Mouse (Mus musculus): ENCODE measurements at regions not wholly inside any gene's neighbourhood (a gene's known extent, or its start where the extent isn't known, plus 50 kb on each side); places are given as distances from the start of the nearest gene placed in this dataset.
A peak's percentile ranks its signal among the peaks of the same experiment; 100 is the strongest.

DNA sequence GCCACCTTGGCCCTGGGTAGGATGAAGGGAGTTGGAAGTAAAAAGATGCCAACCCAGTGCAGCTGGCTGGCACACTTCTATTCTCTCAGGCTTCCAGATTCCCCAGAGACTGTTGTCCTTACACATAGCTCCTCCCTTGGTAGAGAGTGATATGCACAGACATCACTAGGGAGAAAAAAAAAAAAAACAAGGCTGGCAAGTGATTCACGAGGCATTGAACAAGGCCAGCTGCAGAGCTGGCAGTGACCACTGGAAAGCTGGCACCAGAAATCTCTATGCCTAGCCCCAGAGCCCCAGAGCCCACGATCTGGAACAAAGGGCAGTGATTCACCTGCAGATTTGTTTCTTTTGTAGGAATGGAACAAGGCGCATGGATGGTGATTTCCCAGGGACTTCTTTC, 249.7 kb downstream of the H2al1j start:
- Histone ChIP-seq H3K4me3 (replicated peaks) (no peak overlapping the region), H3K4me1 (replicated peaks) (no peaks in the 10 kb centered on the region), H3K27me3 (replicated peaks) (0 out of 2 replicates have a peak, but pooled peaks cover 3% of the 10 kb centered on the region), H3K9me3 (no peaks in the 10 kb centered on the region), H3K36me3 (no peaks in the 10 kb centered on the region), H3K9ac (no peak overlapping the region), H3K4me2 (replicated peaks) (no peak overlapping the region), H3K27ac (no peak overlapping the region)
- 86% methylated on average over 3 of the region's 3 CpGs for WGBS
- ATAC-seq = no peak

DNA sequence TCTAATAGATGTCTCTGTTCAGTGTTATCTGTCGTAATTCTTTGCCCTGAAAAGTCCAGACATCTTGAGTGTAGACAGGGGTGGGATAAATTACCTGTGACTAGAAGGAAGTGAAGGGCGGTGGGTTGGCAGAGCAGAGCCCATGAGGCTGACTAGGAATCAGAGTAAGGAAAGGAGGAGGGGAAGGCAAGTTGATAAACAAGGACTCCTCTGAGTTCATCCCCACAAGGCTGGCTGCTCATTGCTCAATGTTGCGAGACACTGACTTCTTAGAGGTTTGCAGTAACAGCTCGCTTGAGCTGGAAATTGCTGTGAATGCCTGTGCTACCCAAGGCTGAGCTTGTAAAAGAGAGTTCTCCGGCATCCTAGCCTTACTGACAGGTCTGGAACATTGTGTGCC, 257.7 kb downstream of the H2al1j start:
- H3K4me3 ChIP-seq (replicated peaks) = no peak overlapping the region
- no peak overlapping the region for H3K4me2 ChIP-seq (replicated peaks)
- no peak overlapping the region for H3K27ac ChIP-seq
- no peaks in the 10 kb centered on the region for H3K4me1 ChIP-seq (replicated peaks)
- H3K9me3 ChIP-seq = no peaks in the 10 kb centered on the region
- no peaks in the 10 kb centered on the region for H3K36me3 ChIP-seq
- WGBS = 71% methylated on average over 5 of the region's 5 CpGs
- no peak overlapping the region for H3K9ac ChIP-seq
- no peak for ATAC-seq
- H3K27me3 ChIP-seq (replicated peaks) = no peaks in the 10 kb centered on the region

DNA sequence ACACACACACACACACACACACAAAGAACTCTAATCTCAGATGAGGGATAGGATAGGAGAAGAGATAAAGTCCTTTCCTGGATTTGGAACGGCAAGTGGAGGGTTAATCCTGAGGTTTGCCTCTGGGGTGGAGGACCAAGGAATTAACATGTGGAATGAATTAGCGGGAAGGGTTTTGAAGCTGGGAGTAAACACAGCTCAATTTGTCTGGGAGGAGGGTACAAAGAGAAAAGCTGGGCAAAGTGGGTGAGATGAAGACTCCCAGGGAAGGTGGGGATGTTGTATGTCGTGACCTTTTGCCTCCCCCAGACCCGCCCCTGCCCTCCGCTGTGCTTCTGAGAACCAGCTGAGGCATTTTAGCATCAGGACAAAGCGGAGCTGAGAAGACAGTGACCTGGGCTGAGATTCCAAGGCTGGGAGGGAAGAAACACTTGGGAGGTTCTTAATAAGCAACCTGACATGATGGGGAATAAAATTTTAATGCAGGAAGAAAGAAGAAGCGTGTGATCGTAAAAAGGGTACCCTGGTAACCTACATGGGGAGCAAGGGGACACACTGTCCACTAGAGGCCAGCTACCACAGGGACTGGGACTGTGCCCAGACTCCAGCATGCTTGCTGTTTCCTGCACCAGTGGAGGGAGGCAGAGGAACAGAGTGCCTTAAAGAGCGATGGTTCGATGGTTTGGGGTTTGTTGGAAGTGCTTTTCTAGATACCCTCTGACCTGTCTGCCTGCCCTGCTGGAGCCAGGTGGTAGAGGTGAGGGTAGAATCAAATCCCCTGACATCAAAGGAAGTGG, 264.0 kb downstream of the H2al1j start:
- ATAC-seq = no peak
- no peaks in the 10 kb centered on the region for H3K36me3 ChIP-seq
- H3K9me3 ChIP-seq = no peaks in the 10 kb centered on the region
- H3K9ac ChIP-seq = no peak overlapping the region
- H3K4me3 ChIP-seq (replicated peaks) = no peak overlapping the region
- H3K27me3 ChIP-seq (replicated peaks) = peaks cover 3% of the 10 kb centered on the region; the same call in 1 of the 2 replicates
- 40% methylated on average over 10 of the region's 10 CpGs for WGBS
- no peak overlapping the region for H3K27ac ChIP-seq
- no peak overlapping the region for H3K4me2 ChIP-seq (replicated peaks)
- no peaks in the 10 kb centered on the region for H3K4me1 ChIP-seq (replicated peaks)

DNA sequence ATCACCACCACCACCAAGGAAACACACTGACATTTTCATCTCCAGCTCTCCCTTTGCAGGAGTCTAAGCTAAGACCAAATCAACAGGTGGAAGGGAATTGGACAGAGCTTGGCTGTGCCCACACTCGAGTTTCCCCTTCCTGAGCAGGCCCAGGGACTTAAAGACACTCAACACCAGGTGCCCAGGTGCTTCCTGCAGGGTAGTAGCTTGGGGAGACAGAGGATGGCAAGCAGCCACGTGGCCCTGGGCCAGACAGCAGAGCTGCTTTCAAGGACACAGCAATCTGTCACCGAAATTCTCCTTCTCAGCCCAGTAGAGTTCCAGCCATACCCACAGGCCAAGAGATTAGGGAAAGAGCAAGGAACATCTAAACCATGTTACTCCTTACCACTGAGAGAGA, 266.9 kb downstream of the H2al1j start:
- Histone ChIP-seq H3K9ac (no peak overlapping the region), H3K36me3 (no peaks in the 10 kb centered on the region), H3K9me3 (no peaks in the 10 kb centered on the region), H3K4me1 (replicated peaks) (no peaks in the 10 kb centered on the region), H3K4me3 (replicated peaks) (no peak overlapping the region), H3K27ac (no peak overlapping the region), H3K27me3 (replicated peaks) (peaks cover 3% of the 10 kb centered on the region; the same call in 1 of the 2 replicates), H3K4me2 (replicated peaks) (no peak overlapping the region)
- ATAC-seq = no peak
- WGBS = 61% methylated on average over 3 of the region's 3 CpGs

DNA sequence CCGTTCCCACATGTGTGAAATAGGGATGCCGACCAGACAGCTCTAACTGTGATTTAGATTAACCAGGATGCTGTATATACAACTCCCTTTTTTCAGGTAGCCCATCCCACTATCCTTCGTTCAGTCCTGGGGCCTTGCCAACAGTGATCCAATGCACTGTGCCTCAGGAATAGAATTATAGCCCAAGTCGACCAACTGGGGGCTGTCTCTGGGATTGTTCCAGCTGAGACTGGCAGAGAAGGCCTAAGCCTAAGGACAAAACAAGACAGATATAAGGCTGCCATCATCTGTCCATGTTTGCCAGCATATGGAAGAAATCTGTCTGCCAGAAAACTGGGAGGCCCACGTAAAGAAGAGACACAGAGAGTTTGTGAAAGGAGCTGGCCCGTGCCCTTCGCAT, 269.9 kb downstream of the H2al1j start:
- no peaks in the 10 kb centered on the region for H3K27me3 ChIP-seq (replicated peaks)
- no peak overlapping the region for H3K4me3 ChIP-seq (replicated peaks)
- no peak overlapping the region for H3K4me2 ChIP-seq (replicated peaks)
- H3K27ac ChIP-seq = no peak overlapping the region
- WGBS = 60% methylated on average over 7 of the region's 7 CpGs
- no peak for ATAC-seq
- H3K9ac ChIP-seq = no peak overlapping the region
- H3K9me3 ChIP-seq = no peaks in the 10 kb centered on the region
- no peaks in the 10 kb centered on the region for H3K36me3 ChIP-seq
- H3K4me1 ChIP-seq (replicated peaks) = no peaks in the 10 kb centered on the region

DNA sequence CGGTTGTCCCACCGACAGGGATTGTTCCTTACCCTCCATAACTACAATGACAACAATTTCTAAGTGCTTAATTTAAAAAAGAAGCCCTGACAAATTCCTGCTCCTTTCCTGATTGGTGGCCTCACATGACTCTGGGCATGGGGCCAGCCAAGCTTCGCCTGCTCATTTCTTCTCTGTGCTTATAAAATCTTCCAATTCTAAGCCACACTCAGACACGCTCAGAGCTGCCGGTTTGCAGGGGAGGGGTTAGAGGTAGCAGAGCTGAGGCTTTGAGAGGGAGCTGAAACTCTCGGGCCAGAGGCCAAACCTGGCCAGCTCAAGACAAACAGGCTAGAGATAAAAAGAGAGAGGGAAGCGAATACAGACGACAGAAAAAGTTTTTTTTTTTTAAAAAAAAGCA, 286.6 kb downstream of the H2al1j start:
- no peaks in the 10 kb centered on the region for H3K4me1 ChIP-seq (replicated peaks)
- H3K4me2 ChIP-seq (replicated peaks) = no peak overlapping the region
- ATAC-seq = peak; percentile 36; the same call in 1 of the 2 replicates
- no peak overlapping the region for H3K27ac ChIP-seq
- no peak overlapping the region for H3K9ac ChIP-seq
- H3K9me3 ChIP-seq = no peaks in the 10 kb centered on the region
- H3K4me3 ChIP-seq (replicated peaks) = no peak overlapping the region
- no peaks in the 10 kb centered on the region for H3K36me3 ChIP-seq
- WGBS = 38% methylated on average over 8 of the region's 8 CpGs
- H3K27me3 ChIP-seq (replicated peaks) = no peaks in the 10 kb centered on the region

DNA sequence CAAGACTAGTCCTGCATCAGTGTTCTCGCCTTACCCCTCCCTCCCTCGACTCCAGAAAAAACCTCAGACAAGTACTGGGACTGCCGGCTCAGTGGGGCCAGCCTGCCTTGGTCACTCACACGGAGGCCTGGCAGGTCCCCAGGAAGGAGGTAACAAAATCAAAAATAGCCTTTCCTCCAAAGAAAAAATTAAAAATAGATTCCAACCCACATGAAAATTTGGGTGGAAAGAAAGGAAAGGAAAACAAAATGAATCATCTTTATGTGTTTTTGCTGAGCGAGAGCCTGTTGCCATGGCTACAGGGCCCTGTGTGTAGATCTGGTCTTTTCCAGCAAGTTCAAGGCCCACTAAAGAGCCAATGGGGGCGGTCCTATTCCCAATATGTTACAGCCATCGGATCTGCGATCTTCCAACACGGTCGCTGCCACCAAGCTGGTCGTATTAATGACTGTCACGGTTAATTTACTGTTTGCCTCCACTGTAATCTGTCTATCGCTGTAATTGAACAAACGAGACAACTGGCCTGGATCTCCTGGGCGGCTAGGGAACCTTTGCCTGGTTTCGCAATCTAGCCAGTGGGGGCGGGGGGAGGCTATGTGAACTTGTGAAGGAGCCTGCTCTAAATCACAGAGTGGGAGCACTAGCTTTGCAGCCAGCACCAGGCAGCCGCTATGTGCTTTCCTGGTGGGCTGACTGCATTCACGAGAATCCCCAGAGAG, 293.6 kb downstream of the H2al1j start:
- peak; percentile 74; the same call in 1 of the 2 replicates for ATAC-seq
- H3K9ac ChIP-seq = no peak overlapping the region
- H3K4me2 ChIP-seq (replicated peaks) = 0 out of 2 replicates have a peak overlapping the region, but pooled peaks have one; percentile 17
- no peaks in the 10 kb centered on the region for H3K9me3 ChIP-seq
- H3K27me3 ChIP-seq (replicated peaks) = no peaks in the 10 kb centered on the region
- H3K4me1 ChIP-seq (replicated peaks) = no peaks in the 10 kb centered on the region
- H3K27ac ChIP-seq = 0 out of 2 replicates have a peak overlapping the region, but pooled peaks have one; percentile 17
- no peaks in the 10 kb centered on the region for H3K36me3 ChIP-seq
- no peak overlapping the region for H3K4me3 ChIP-seq (replicated peaks)
- WGBS = 45% methylated on average over 19 of the region's 19 CpGs

DNA sequence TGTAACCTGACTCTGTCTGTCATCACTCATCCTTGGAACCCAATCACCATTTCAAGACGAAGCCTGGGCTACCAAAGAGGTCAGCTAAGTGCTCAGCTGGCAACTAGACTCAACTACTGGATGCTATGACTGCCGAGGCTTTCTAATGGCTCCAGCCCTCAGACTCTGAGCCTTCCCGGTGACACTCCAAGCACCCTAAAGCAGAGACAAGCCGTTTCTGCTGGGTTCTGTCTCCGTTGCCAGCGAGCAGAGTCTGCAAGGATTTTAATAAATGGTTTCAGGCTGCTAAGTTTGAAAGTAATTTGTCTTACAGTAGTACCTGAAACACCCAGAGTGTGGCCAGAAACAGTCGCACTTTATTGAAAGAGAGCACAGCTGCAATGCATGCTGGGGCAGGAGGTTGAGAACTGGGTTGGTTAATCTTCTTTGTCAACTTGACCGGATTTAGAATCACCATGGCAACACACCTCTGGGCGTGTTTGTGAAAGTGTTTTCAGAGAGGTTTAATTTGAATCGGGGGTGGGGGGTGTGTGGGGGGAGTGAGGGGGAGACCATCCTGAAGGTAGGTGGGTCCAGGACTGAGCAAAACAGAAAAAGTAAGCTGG, 298.8 kb downstream of the H2al1j start:
- Histone ChIP-seq H3K4me2 (replicated peaks) (no peak overlapping the region), H3K36me3 (no peaks in the 10 kb centered on the region), H3K9ac (no peak overlapping the region), H3K27me3 (replicated peaks) (no peaks in the 10 kb centered on the region), H3K9me3 (no peaks in the 10 kb centered on the region), H3K4me1 (replicated peaks) (no peaks in the 10 kb centered on the region), H3K27ac (no peak overlapping the region), H3K4me3 (replicated peaks) (no peak overlapping the region)
- WGBS = 60% methylated on average over 10 of the region's 10 CpGs
- ATAC-seq = no peak

DNA sequence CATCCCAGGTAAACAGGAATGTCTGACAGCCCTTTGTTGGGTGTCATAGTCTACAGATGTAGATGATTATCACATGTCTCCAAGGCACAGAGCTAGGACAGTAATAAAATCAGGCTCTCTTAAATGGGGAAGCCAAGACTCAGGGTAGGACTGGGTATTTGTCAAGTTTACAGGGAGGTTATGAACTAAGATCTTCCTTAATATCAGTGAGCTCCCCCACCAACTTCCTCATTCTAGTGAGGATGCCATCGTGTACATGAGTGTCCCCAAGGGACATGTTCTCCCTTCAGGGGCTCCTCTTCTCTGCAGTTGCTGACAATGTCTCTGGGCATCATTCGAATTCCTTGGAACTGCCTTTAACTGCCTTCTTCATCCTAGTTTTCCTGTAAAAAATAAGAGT, 301.7 kb downstream of the H2al1j start:
- 82% methylated on average over 2 of the region's 2 CpGs for WGBS
- no peak overlapping the region for H3K4me2 ChIP-seq (replicated peaks)
- ATAC-seq = no peak
- H3K27ac ChIP-seq = no peak overlapping the region
- no peaks in the 10 kb centered on the region for H3K36me3 ChIP-seq
- no peak overlapping the region for H3K4me3 ChIP-seq (replicated peaks)
- peaks cover 4% of the 10 kb centered on the region; the same call in 1 of the 2 replicates for H3K27me3 ChIP-seq (replicated peaks)
- H3K9ac ChIP-seq = no peak overlapping the region
- H3K4me1 ChIP-seq (replicated peaks) = no peaks in the 10 kb centered on the region
- H3K9me3 ChIP-seq = no peaks in the 10 kb centered on the region

DNA sequence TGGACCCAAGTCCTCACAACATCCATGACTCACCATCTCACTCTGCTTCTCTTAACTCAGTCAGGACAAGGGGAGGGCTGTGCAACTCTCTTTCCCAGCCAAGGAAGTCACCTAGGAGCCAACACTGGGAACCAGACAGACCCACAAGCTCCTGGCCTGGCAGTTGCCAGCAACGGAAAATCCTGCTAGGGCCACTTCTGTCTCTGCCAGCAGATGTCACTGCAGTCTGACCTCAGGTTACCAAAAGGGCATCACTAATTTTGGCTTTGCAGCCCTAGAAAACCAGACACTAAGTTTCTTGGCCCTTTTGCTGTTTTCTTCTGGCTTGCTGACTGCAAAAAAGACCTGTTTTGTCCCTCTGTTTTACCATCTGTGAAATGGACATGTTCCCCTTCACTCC, 302.3 kb downstream of the H2al1j start:
- 13% methylated on average over 1 of the region's 1 CpGs for WGBS
- H3K36me3 ChIP-seq = no peaks in the 10 kb centered on the region
- no peak overlapping the region for H3K27ac ChIP-seq
- H3K4me3 ChIP-seq (replicated peaks) = no peak overlapping the region
- ATAC-seq = no peak
- no peak overlapping the region for H3K4me2 ChIP-seq (replicated peaks)
- H3K9me3 ChIP-seq = no peaks in the 10 kb centered on the region
- no peaks in the 10 kb centered on the region for H3K4me1 ChIP-seq (replicated peaks)
- H3K9ac ChIP-seq = no peak overlapping the region
- peaks cover 4% of the 10 kb centered on the region; the same call in 1 of the 2 replicates for H3K27me3 ChIP-seq (replicated peaks)

DNA sequence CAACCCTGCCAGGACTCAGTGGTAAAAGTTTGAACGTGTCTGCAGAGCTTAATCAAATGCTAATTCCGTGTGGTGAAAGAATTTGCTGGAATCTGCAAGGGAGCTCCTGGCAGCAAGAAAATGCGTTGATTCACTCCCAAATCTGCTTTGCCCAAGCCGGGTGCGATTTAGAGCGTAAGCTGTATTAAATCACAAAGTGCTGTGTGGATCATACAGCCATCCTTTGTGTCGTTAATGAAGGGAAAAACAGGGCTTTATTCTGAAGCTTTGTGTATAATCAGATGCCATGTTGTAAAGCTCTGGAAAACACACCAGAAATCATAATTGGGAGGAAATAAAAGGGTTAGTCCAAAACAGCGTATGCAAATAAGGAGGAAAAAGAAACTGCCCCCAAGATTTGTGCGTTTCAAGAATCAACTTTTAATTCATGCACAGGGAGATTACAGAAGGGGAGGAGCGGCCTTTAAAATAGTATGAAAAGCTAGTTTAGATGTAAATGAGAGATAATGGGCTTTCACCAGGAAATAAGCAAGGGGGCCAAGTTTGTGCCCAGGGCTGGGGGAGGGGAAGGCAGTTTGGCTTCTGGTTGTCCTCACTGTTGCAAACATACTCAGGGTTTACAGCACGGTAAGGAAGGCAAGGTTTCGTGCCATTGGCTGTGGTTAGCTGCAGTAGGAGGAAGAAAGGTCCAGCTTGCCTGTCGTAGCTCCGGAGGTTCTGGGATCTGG, 303.7 kb downstream of the H2al1j start:
- WGBS = 27% methylated on average over 14 of the region's 14 CpGs
- H3K9ac ChIP-seq = no peak overlapping the region

DNA sequence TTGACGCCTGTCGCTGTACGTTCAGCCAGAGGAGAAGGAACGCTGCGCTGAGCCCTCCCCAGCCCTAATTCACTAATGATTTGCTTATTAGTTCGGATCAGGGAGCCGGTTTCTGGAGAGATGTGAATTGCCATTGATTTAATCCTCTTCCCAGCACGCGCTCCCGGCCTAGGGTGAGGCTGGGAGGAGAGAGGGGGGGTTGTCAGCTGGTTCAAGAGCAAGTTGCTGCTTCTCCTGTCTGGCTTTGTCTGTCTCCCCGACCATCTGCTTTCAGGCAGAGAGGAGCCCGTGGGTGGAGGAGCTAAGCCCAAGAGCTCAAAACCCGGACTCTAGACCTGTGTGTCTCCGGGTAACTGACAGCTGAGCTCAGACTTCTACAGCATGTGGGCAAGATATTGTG, 304.4 kb downstream of the H2al1j start:
- ATAC-seq = no peak
- 29% methylated on average over 14 of the region's 14 CpGs for WGBS
- Histone ChIP-seq H3K4me2 (replicated peaks) (peak overlapping the region; percentile 36), H3K4me3 (replicated peaks) (no peak overlapping the region), H3K4me1 (replicated peaks) (no peaks in the 10 kb centered on the region), H3K9ac (no peak overlapping the region), H3K27me3 (replicated peaks) (peaks cover 4% of the 10 kb centered on the region; the same call in 1 of the 2 replicates), H3K27ac (no peak overlapping the region), H3K36me3 (no peaks in the 10 kb centered on the region), H3K9me3 (no peaks in the 10 kb centered on the region)

More for the DNA sequence above, 303.7 kb downstream of the H2al1j start:
- peaks cover 4% of the 10 kb centered on the region; the same call in 1 of the 2 replicates for H3K27me3 ChIP-seq (replicated peaks)
- no peaks in the 10 kb centered on the region for H3K36me3 ChIP-seq
- peak overlapping the region; percentile 36 for H3K4me2 ChIP-seq (replicated peaks)
- ATAC-seq = no peak
- no peaks in the 10 kb centered on the region for H3K9me3 ChIP-seq
- no peak overlapping the region for H3K4me3 ChIP-seq (replicated peaks)
- H3K4me1 ChIP-seq (replicated peaks) = no peaks in the 10 kb centered on the region
- H3K27ac ChIP-seq = no peak overlapping the region
